Mouse (Mus musculus) forebrain, embryonic 14.5 days (tissue): ENCODE measurements around the gene Tanc2. TPM values are rescaled to one million over a fixed set of nuclear protein-coding genes. Genes with fewer than 3 reads are reported as not detected.

ENCODE experiments used
- ATAC-seq: fragments of 200-750 bp; cut with Nextera tagmentation; 2 replicates; pipeline ENCODE4 v1.8.0; 2017; ENCODE audit warnings: mild to moderate bottlenecking, moderate library complexity
- DNase-seq: peaks from one replicate; pipeline ENCODE4 v3.0.0-alpha.2; 2015; ENCODE audit warnings: low spot score
- H3K27ac ChIP-seq: fragments of 300-500 bp; sonication (generic); 2 replicates; pipeline ENCODE4 v1.5.1; 2014; ENCODE audit warnings: low read depth, mild to moderate bottlenecking, control low read depth, low read length, moderate library complexity
- H3K27me3 ChIP-seq: fragments of 300-500 bp; sonication (generic); replicated peaks from 2 replicates; pipeline ENCODE4 v1.6.1; 2014; ENCODE audit warnings: low read length, control low read depth, mixed read lengths; ENCODE audit not compliant: control insufficient read depth, insufficient read depth
- H3K36me3 ChIP-seq: fragments of 300-500 bp; sonication (generic); 2 replicates; pipeline ENCODE4 v1.6.1; 2014; ENCODE audit warnings: low read length, control low read depth; ENCODE audit not compliant: control insufficient read depth, insufficient read depth
- H3K4me1 ChIP-seq: fragments of 300-500 bp; sonication (generic); 2 replicates; pipeline ENCODE4 v1.6.1; 2014; ENCODE audit warnings: antibody characterized with exemption, low read length, control low read depth; ENCODE audit not compliant: control insufficient read depth, insufficient read depth
- H3K4me2 ChIP-seq: fragments of 300-500 bp; sonication (generic); 2 replicates; pipeline ENCODE4 v1.6.1; 2014; ENCODE audit warnings: mild to moderate bottlenecking, control low read depth, low read length
- H3K4me3 ChIP-seq: fragments of 300-500 bp; sonication (generic); 2 replicates; pipeline ENCODE4 v1.5.1; 2014; ENCODE audit warnings: low read depth, low read length, control low read depth
- H3K9ac ChIP-seq: fragments of 300-500 bp; sonication (generic); 2 replicates; pipeline ENCODE4 v1.6.1; 2014; ENCODE audit warnings: mild to moderate bottlenecking, low read length, control low read depth, moderate library complexity
- H3K9me3 ChIP-seq: fragments of 300-500 bp; sonication (generic); replicated peaks from 2 replicates; pipeline ENCODE4 v1.6.1; 2016; ENCODE audit warnings: low read length, control low read depth, mixed read lengths; ENCODE audit not compliant: control insufficient read depth
- WGBS: fragments of 180-500 bp; shearing (Covaris S2); extraction: QIAGEN DNeasy Blood & Tissue Kit; methylation state at CpG from one replicate; pipeline ENCODE4 v1.1.7; 2014; 5-methylcytosine and 5-hydroxymethylcytosine counted together
- polyA plus RNA-seq: library from polyadenylated mRNA; unstranded; fragments of >200 nt; fragmentation: Nextera tagmentation; extraction: Ambion mirVana; gene quantifications from 2 replicates; pipeline ENCODE4 v1.2.1, GENCODE M21; 2014

The Tanc2 gene
- polyA plus RNA-seq, 1 experiment from 2014 or later: 20.8 TPM

DNA sequence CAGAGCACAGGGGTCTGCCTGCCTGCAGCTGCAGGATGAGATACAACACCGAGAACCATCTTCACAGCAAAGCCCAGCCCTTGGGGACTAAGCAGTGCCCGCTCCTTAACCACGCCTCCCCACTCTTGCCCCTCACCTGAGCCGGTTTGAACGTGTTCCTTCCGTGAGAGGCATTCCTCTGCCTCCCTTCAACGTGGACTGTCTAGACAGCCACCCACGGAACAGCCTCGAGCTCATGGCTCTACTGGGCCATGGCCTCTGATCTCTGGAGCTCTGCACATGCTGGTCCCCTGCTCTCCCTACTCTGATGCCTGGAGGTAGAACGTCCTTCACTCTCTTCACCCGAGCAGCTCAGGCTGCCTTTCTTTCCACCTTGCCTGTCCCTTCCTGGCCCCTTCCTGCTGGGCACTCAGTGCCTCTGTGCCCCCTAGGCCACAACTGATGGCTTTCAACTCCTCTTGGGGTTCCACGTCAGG, 363.2 kb downstream of the Tanc2 start, which contains the start of gene Cyb561:
TSS of gene Cyb561 (minus strand) at position 426 of the 476 bp plus-strand sequence.
- 76% methylated on average over 12 of the region's 12 CpGs for WGBS
- Histone ChIP-seq H3K4me3 (no peak within 1 kb of the TSS), H3K4me1 (no peaks in the 10 kb centered on the region), H3K36me3 (no peaks in the 10 kb centered on the region), H3K27ac (no peak within 1 kb of the TSS), H3K9me3 (no peaks in the 10 kb centered on the region), H3K4me2 (no peak within 1 kb of the TSS), H3K9ac (no peak within 1 kb of the TSS), H3K27me3 (no peaks in the 10 kb centered on the region)
- no peak for ATAC-seq
- no peak for DNase-seq

DNA sequence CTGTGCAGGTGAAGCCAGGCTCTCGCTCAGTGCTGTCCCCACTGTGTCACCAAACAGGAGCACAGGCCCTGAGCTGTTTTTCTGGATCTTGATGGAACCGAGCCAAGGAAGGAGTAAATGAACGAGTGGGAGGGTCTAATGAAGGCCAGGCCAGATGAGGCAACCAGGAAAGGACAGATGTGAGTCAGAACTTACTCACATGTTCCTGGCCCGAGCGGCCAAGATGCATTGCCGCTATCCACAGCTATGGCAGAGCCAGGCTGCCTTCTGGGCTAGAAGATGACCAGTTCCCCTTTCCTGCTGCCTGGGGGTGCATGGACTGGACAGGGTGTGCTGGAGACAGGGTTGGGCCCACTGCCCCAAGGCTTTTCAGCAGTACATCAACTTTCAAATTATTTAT, 363.6 kb downstream of the Tanc2 start:
- Histone ChIP-seq H3K4me1 (no peaks in the 10 kb centered on the region), H3K9me3 (no peaks in the 10 kb centered on the region), H3K9ac (no peak overlapping the region), H3K36me3 (no peaks in the 10 kb centered on the region), H3K4me3 (no peak overlapping the region), H3K4me2 (no peak overlapping the region), H3K27me3 (no peaks in the 10 kb centered on the region), H3K27ac (no peak overlapping the region)
- ATAC-seq (no peak), DNase-seq (no peak)
- 74% methylated on average over 6 of the region's 6 CpGs for WGBS

DNA sequence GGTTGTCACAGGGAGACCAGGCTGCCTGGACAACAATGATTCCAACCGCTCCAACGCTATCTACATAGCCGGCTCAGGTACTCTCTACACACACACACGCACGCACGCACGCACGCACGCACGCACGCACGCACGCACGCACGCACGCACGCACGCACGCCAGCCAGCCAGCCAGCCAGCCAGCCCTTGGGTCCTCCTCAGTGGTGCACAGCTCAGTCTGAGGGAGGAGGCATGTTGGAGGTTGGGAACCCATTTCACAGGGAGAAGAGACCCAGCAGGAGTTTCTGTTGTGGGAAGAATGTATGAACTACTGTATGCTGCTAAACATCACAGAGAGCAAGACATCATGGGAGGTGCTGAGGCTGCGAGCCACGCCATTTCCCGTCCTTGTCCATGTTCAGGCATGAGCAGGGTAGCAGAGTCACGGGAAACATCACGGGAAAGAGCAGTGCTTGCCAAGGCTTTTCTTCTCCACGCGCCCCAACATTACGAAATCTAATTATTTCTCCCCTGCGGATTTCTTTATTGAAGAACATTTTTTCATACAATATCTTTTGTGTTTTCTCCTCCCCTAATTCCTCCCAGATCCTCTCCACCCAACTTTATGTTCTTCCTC, 366.1 kb downstream of the Tanc2 start:
- Histone ChIP-seq H3K36me3 (no peaks in the 10 kb centered on the region), H3K27ac (no peak overlapping the region), H3K27me3 (no peaks in the 10 kb centered on the region), H3K4me1 (no peaks in the 10 kb centered on the region), H3K4me2 (no peak overlapping the region), H3K9ac (no peak overlapping the region), H3K4me3 (no peak overlapping the region), H3K9me3 (no peaks in the 10 kb centered on the region)
- WGBS: 86% methylated on average over 28 of the region's 28 CpGs
- ATAC-seq (no peak), DNase-seq (no peak)

DNA sequence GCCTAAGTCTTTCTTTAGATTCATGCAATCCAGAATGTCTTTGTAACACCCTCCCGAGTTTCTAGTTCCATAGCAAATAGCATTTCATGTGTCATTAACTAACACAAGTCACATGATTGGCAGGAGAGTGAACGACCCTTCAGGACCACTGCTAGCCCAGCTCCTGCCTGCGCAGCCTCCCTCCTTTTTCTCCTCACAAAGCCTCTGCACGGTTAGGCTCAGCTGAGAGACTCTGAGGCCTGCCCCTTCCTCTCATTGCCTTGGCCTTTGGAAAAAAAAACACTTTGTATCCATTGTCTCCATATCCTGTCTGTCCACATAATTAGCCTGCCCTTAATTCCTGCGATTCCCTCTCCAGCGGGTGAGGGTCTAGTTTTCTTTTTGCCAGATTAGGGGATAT, 367.7 kb downstream of the Tanc2 start:
- H3K27me3 ChIP-seq: no peaks in the 10 kb centered on the region
- no peak overlapping the region for H3K4me3 ChIP-seq
- H3K4me1 ChIP-seq: no peaks in the 10 kb centered on the region
- no peaks in the 10 kb centered on the region for H3K9me3 ChIP-seq
- no peak overlapping the region for H3K27ac ChIP-seq
- DNase-seq (no peak), ATAC-seq (no peak)
- H3K9ac ChIP-seq: no peak overlapping the region
- H3K4me2 ChIP-seq: no peak overlapping the region
- no peaks in the 10 kb centered on the region for H3K36me3 ChIP-seq
- 33% methylated on average over 6 of the region's 6 CpGs for WGBS

DNA sequence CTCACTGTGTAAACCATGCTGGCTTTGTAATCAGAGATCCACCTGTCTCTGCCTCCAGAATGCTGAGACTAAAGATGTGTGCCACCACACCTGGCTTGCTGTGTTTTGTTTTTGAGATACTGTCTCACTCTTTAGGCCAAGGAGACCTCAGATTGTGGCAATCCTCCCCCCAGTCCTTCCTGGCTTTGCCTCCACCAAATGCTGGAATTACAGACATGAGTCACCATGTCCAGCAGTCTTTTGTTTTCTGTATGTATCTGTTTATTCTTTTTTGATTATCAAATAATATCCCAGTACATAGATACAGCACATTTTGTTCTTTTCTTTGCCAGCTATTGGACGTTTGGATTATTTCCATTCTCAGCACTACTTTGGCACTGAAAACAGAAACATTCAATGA, 368.8 kb downstream of the Tanc2 start:
- no peaks in the 10 kb centered on the region for H3K9me3 ChIP-seq
- no peak overlapping the region for H3K4me3 ChIP-seq
- no peak overlapping the region for H3K27ac ChIP-seq
- H3K4me1 ChIP-seq: no peaks in the 10 kb centered on the region
- no peak for ATAC-seq
- no peak overlapping the region for H3K9ac ChIP-seq
- DNase-seq: no peak
- no peaks in the 10 kb centered on the region for H3K27me3 ChIP-seq
- 55% methylated on average over 1 of the region's 1 CpGs for WGBS
- H3K4me2 ChIP-seq: no peak overlapping the region
- no peaks in the 10 kb centered on the region for H3K36me3 ChIP-seq

DNA sequence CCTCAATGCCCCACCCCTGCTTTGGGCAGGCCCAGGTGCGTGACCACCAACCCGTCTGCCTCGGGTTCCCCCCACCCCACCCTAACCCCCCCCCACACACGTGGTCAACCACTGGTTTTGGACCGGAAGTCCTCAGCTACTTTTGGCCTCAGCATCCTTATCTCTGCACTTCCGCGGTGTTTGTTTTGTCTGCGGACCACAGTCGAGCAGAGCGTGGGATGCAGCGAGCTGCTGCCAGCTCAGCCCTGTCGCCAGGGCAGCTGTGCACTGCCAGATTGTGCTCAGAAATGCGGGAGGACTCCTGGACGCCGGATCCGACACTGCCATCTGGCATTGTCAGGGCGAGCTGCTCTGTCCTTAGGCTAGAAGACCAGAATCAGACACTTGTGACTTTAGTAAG, 369.6 kb downstream of the Tanc2 start:
- Histone ChIP-seq H3K4me1 (no peaks in the 10 kb centered on the region), H3K4me2 (no peak overlapping the region), H3K9ac (no peak overlapping the region), H3K27me3 (no peaks in the 10 kb centered on the region), H3K4me3 (no peak overlapping the region), H3K36me3 (no peaks in the 10 kb centered on the region), H3K9me3 (no peaks in the 10 kb centered on the region), H3K27ac (no peak overlapping the region)
- ATAC-seq: peak; percentile 55; the same call in 1 of the 2 replicates
- peak; percentile 16 for DNase-seq
- WGBS: 58% methylated on average over 17 of the region's 17 CpGs

DNA sequence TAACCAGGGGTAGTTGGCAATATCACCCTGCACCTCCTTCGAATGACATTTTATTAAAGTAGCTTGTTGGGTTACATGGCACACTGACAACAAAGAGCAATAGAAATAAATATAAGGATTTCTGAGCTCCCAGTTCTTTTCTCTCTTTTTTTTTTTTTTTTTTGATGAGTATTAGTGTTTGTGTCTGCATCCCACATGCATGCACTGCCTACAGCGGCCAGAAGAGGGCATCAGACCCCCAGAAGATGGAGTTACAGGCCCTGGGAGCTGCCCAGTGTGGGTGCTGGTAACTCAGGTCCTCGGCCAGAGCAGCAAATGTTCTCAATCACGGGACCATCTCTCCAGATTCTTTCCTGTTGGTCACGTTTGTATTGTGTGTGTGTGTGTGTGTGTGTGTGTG, 374.9 kb downstream of the Tanc2 start:
- Histone ChIP-seq H3K9ac (no peak overlapping the region), H3K4me3 (no peak overlapping the region), H3K36me3 (no peaks in the 10 kb centered on the region), H3K4me2 (no peak overlapping the region), H3K27me3 (peaks cover 22% of the 10 kb centered on the region), H3K9me3 (no peaks in the 10 kb centered on the region), H3K4me1 (peaks cover 4% of the 10 kb centered on the region; the same call in 1 of the 2 replicates), H3K27ac (no peak overlapping the region)
- 67% methylated on average over 5 of the region's 5 CpGs for WGBS
- ATAC-seq: no peak
- DNase-seq: no peak

DNA sequence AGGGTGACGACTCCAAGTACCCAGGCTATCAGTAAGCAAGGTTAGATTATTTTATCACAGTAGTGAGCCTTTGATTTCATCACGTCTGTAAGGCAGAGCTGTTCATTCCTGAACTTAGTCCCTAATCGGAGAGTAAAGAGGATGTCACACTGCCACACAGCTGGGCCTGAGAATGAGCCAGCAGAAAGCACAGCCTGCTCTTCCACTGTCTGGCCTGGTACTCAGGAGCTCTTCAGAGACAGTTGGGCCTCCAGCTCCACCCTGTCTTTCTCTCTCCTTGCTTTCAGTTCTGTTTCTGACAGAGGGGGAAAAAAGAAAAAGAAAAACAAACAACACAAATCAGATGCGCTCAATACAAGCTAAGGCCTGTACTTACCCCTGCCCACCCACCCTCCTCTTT, 376.5 kb downstream of the Tanc2 start:
- no peaks in the 10 kb centered on the region for H3K36me3 ChIP-seq
- 76% methylated on average over 4 of the region's 4 CpGs for WGBS
- no peaks in the 10 kb centered on the region for H3K9me3 ChIP-seq
- H3K27me3 ChIP-seq: peaks cover 22% of the 10 kb centered on the region
- no peak for ATAC-seq
- H3K4me1 ChIP-seq: peaks cover 4% of the 10 kb centered on the region; the same call in 1 of the 2 replicates
- H3K27ac ChIP-seq: no peak overlapping the region
- H3K9ac ChIP-seq: no peak overlapping the region
- DNase-seq: no peak
- H3K4me2 ChIP-seq: no peak overlapping the region
- H3K4me3 ChIP-seq: no peak overlapping the region

DNA sequence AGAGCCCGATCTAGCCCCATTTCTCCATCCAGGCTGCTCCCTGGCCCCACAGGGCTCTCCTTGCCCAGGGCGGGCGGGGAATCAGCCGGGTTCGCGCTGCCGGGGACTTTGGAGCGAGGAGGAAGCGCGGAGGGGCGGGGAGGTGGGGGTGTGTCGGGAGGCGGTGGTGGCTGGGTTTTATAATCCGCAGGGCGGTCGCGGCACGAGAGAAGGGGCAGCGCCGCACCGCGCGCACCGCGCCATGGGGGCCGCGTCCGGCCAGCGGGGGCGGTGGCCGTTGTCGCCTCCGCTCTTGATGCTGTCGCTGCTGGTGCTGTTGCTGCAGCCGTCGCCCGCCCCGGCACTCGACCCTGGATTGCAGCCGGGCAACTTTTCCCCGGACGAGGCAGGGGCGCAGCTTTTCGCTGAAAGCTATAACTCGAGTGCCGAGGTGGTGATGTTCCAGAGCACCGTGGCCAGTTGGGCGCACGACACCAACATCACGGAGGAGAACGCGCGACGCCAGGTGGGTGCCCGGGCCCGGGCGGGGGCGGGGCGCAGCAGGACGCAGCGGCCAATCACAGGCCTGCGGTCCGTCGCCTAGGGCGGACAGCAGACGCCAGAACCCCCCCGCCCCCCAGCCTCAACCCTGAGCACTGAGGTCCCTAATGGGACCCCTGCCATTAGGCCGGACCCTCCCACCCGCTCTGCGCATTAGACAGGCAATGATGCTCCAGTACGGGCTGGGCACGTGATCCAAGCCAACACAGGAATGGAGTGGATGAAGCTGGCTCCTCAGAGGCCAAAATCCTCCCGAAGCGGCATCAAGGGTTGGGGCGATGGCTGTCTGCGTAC, 378.2 kb downstream of the Tanc2 start, which contains the start of gene Ace:
TSS of gene Ace (plus strand) at position 205 of the 834 bp plus-strand sequence.
- Histone ChIP-seq H3K27me3 (peaks cover 22% of the 10 kb centered on the region), H3K9ac (peak within 1 kb of the TSS; percentile 67), H3K4me3 (peak within 1 kb of the TSS; percentile 52), H3K4me2 (peak within 1 kb of the TSS; percentile 99), H3K4me1 (peaks cover 4% of the 10 kb centered on the region; the same call in 1 of the 2 replicates), H3K27ac (peak within 1 kb of the TSS; percentile 9; the same call in 1 of the 2 replicates), H3K9me3 (no peaks in the 10 kb centered on the region), H3K36me3 (no peaks in the 10 kb centered on the region)
- WGBS: under 1% methylated on average over 74 of the region's 76 CpGs
- peak; percentile 29 for DNase-seq
- ATAC-seq: peak; percentile 68
